Mouse (Mus musculus) testis, postnatal 10 days (tissue): ENCODE measurements around the gene Fpr-rs6.

Experiments
- DNase-seq: peaks from one replicate; pipeline ENCODE4 v3.0.0; 2021; ENCODE audit warnings: low spot score

Fpr-rs6 gene

GRCm38 (mm10) chr17:20182997-20183396 is at the start of gene Fpr-rs6:
TSS of gene Fpr-rs6 (minus strand) at chr17:20183097.
- no peak for DNase-seq
